Mouse (Mus musculus) T-helper 17 cell (primary cell): ENCODE measurements at regions not wholly inside any gene's neighbourhood (a gene's known extent, or its start where the extent isn't known, plus 50 kb on each side); places are given as distances from the start of the nearest gene placed in this dataset.
"Not testable (repeated sequence)": the region's sequence is repeated elsewhere in the genome, so short reads cannot be mapped to it uniquely, and the experiment has no call there.

ENCODE experiments used
- in situ Hi-C, 2 experiments: fragments of 300-600 bp; cut with MboI, MseI; formaldehyde crosslinking; loops; 1 replicate in 1 of 2; 2 replicates in 1 of 2; pipeline ENCODE4 v1.15.1; 2025; ENCODE audit warnings: high pct_unique_total_duplicates in 2 of 2

GRCm38 (mm10) chr1:189156906-189157305 is 149.3 kb upstream of the Kctd3 start:
- in situ Hi-C loops, result no loop called here

GRCm38 (mm10) chr1:189154376-189154775 is 146.7 kb upstream of the Kctd3 start:
- in situ Hi-C loops, result no loop called here

GRCm38 (mm10) chr1:189153150-189153549 is 145.5 kb upstream of the Kctd3 start:
- in situ Hi-C loops, result no loop called here

- in situ Hi-C loops, result no loop called here
Measured at GRCm38 (mm10) chr1:189142982-189143451, 135.4 kb upstream of the Kctd3 start.

DNA sequence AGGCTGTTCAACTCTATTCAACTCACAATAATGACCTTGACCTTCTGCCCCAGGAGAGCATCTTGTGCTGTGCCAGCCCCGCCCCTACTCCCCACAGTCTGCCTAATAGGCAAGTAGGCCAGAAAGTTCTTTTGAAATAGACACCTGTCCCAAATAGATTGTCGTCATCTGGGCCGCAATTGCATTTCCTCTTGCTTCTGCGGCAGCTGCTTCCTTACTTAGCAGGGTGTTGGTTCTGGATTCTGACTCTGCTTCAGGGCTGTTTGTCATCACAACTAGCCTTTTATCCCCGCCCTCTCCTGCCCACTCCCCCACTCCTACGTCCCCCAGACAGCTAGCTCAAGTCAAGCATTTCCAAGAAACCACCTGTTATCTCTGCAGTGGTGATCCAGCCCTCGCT is 134.9 kb upstream of the Kctd3 start:
- in situ Hi-C loops, result no loop called here

DNA sequence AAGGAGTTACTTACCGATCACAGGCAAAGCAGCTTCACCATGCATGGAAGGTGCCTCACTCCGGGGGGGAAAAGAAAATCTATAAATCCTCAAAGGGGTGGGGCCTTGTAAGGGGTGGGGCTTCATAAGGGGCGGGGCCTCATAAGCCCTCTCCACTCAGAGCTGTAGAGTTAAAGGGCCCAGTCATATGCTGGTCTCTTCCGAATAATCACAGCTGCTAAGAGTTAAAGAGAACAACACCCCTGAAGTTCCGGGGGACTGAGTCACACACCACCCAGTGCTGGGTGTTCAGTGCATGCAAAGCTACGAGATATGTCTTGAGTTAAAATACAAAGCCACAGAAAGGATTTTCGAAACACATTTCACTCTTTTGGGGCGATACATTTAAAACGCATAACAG is 134.1 kb upstream of the Kctd3 start:
- in situ Hi-C loops, result no loop called here

- in situ Hi-C loops, result no loop called here
Measured at GRCm38 (mm10) chr1:189136731-189137385, 129.2 kb upstream of the Kctd3 start.

GRCm38 (mm10) chr1:189135826-189136225 is 128.2 kb upstream of the Kctd3 start:
- in situ Hi-C loops, result no loop called here

DNA sequence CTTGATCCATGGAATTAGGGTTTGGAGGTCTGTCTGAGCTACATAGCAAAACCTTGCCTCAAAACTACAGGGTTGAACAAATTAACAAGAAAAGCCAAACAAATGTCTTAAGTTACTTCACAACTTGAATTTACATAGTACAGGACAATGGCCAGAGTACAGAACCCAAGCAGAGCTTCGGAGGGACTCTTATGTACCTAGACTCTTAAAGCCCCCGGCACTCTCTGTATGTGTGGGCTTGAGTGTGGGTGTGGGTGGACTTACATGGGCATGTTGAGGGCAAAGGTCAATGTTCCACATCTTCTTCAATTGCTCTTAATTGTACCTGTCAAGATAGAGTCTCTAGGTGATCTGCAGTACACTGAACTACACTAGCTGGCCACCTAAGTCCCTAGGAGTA is 121.1 kb upstream of the Kctd3 start:
- in situ Hi-C loops, result no loop called here

DNA sequence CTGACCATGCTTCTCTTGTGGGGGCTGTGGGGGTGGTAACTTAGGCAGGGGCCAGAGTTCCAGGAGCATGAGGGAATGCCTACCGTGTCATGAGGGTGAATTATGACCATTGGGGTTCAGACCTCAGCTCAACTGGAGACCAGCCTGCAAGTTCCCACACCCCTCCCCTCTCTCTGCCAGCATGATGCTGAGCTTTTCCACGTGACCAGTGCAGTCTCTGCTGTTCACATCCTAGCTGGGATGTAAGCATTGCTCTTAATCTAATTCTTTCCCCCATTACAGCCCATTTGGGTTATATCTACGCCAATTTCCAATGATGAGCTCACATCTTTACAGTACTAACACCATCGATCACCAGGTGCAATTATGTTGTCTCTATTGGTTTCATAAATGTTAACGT is 120.6 kb upstream of the Kctd3 start:
- in situ Hi-C loops, result not testable (repeated sequence)

DNA sequence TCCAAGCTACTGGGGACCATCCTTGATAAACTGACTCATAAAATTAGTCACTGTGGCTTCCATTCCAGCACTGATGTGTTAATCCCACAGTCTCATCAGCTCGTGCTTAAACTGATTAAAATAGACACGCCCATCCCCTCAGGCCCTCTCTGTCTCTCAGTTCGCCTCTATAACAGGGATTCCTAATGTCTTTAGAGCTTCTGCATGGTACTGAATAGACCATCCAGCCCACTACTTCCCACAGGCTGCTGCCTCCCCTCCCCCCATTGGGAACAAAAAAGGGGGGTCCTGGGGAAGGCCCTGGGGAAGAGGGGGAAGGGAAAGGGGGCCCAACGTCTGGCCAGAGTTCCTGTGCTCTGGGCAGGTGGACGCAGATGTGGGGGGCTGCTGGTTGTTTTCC is 119.7 kb upstream of the Kctd3 start:
- in situ Hi-C loops, result no loop called here

DNA sequence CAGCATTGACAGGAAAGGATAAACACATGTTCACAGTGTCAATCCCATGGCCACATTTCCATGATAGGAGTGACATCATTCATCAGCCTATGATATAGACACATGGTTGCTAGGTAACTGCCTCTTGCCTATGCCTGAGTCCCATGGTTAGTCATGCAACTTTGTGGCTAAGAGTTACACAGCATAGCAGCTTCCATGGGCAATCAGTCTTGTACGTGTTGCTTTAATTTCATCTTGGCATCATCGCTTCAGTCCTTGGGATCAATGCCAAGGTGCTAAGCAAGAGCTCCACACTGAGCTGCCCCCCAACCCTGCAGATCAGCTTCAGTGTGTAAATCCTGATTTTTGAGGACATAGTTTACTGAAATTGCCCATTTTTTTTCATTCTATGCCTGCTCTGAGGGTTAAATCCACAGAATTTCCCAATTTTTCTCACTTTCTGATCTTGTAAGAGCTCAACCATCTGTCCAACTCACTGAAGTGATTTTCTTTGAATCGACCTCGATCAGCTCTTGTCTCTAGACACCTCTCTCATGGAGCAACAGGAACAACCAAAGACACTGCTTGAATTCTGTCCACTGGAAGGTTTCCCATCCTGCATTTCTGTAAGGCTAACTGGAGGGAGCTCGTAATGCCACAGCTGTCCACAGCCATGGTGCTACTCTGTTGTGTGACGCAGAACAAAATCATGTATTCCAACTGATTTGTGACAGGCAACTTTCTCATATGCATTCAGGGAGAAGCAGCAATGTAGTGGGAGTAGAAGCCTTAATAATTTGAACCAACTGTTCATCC is 112.5 kb upstream of the Kctd3 start:
- in situ Hi-C loops, result no loop called here

DNA sequence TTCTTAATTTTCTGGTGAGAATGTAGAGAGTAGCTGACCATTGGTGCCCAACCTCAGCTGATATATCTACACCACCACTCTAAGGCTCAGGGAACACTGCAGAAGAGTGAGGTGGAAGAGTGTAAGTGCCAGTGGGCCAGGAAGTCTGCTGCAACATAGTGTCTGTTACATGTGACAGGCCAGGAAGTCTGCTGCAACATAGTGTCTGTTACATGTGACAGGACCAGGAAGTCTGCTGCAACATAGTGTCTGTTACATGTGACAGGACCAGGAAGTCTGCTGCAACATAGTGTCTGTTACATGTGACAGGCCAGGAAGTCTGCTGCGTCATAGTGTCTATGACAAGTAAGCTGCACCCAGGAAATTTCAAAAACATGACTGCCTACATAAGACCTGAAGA is 111.4 kb upstream of the Kctd3 start:
- in situ Hi-C loops, result not testable (repeated sequence)

DNA sequence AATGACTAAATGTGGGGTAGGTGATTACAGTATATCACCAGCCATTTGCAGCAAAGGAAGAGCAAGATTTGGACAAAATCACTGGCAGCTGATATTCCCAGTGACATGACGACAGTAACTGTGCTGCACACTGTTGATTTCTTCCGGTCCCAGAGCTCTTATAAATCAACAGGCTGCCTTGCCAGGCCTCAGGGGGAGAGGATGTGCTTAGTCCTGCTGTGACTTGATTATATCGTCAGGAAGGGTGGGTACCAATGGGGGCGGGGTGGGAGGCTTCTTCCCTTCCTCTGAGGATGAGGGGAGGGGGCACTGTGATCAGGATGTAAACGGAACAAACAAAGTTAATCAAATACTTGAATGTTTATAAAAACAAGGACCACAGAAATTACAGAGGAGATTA is 110.9 kb upstream of the Kctd3 start:
- in situ Hi-C loops, result no loop called here

GRCm38 (mm10) chr1:189115914-189116313 is 108.3 kb upstream of the Kctd3 start:
- in situ Hi-C loops, result no loop called here

DNA sequence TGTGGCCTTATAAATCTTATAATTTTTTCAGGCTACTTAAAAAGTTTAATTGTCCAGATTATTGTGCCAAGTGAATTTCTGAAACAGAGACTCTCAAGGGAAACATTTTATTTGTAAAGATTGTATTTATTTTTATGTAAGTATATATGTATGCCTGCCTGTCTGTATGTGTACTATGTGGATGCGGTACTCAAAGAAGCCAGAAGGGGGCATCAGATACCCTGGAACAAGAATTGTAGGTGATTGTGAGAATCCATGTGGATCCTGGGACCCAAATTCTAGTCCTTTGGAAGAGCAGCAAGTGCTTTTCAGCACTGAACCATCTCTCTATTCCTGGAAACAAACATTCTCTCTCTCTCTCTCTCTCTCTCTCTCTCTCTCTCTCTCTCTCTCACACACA is 107.6 kb upstream of the Kctd3 start:
- in situ Hi-C loops, result no loop called here

GRCm38 (mm10) chr1:189108260-189109035 is 100.8 kb upstream of the Kctd3 start:
- in situ Hi-C loops, result no loop called here

GRCm38 (mm10) chr1:189107841-189108240 is 100.2 kb upstream of the Kctd3 start:
- in situ Hi-C loops, result no loop called here

- in situ Hi-C loops, result no loop called here
Measured at GRCm38 (mm10) chr1:189107156-189107555, 99.5 kb upstream of the Kctd3 start.

GRCm38 (mm10) chr1:189105276-189105675 is 97.6 kb upstream of the Kctd3 start:
- in situ Hi-C loops, result no loop called here

GRCm38 (mm10) chr1:189102781-189103180 is 95.1 kb upstream of the Kctd3 start:
- in situ Hi-C loops, result no loop called here

- in situ Hi-C loops, result no loop called here
Measured at GRCm38 (mm10) chr1:189099121-189099520, 91.5 kb upstream of the Kctd3 start.
